Mouse (Mus musculus): ENCODE results near the gene Itga10. TPM values are rescaled to one million over a fixed set of nuclear protein-coding genes. Genes with fewer than 3 reads are reported as not detected.
"Not testable (repeated sequence)": the region's sequence is repeated elsewhere in the genome, so short reads cannot be mapped to it uniquely, and the experiment has no call there.

Gene Itga10
- polyA plus RNA-seq, 1 experiment from 2014 or later: 0.92 TPM

DNA sequence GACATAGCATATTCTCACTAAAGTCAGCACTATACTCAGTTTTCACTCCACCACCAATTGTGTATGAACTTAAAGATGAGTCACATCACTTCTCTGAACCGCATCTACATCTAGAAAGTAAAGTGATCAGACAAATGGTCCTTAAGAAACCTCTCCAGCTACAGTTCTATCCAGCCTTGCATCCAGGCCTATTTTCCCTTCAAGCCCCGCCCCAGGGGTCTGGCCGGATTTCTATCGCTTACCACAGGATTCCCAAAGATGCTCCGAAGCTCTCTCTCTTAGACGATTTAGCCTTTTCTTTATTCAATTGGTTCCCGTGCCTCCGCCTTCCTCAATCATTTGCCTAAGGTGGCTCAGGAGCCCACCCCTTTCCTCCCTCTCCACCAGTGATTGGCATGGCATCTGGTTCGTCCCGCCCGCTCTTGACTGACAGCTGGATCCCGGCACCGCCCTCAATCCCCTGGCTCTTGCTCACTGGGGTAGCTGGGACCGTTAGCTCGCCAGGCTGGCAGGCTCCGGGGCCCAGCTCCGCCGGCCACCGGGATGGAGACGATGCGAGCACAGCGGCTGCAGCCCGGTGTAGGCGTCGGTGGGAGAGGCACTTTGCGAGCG lies 44.6 kb upstream of the Itga10 start, which contains the start of gene Lix1l:
Gene Lix1l (plus strand): TSS at position 511 of the 612 bp plus-strand sequence.
- peak within 1 kb of the TSS; percentile 73 for H3K4me2 ChIP-seq (ENCODE audit: low read depth, severe bottlenecking)
- H3K4me3 ChIP-seq (ENCODE audit: low read depth, low read length): peak within 1 kb of the TSS; percentile 75
- H3K36me3 ChIP-seq (ENCODE audit: control insufficient read depth, insufficient read depth, low read length): no peaks in the 10 kb centered on the region
- H3K9ac ChIP-seq (ENCODE audit: low read length): peak within 1 kb of the TSS; percentile 83
- no peaks in the 10 kb centered on the region for H3K9me3 ChIP-seq (ENCODE audit: control insufficient read depth, low read length)
- ATAC-seq (ENCODE audit: insufficient number of reproducible peaks, low FRiP score, low TSS enrichment, low read depth): peak; percentile 90
- H3K4me1 ChIP-seq (ENCODE audit: control insufficient read depth, insufficient read depth, low read length): peaks cover 26% of the 10 kb centered on the region; the same call in 1 of the 2 replicates
- WGBS: 2% methylated on average over 26 of the region's 27 CpGs
- peak within 1 kb of the TSS; percentile 68 for H3K27ac ChIP-seq (replicated peaks; ENCODE audit: low read depth, low read length)
- peak; percentile 95 for DNase-seq (ENCODE audit: low spot score)
- peaks cover 5% of the 10 kb centered on the region for H3K27me3 ChIP-seq (ENCODE audit: control insufficient read depth, insufficient read depth, low read length)

DNA sequence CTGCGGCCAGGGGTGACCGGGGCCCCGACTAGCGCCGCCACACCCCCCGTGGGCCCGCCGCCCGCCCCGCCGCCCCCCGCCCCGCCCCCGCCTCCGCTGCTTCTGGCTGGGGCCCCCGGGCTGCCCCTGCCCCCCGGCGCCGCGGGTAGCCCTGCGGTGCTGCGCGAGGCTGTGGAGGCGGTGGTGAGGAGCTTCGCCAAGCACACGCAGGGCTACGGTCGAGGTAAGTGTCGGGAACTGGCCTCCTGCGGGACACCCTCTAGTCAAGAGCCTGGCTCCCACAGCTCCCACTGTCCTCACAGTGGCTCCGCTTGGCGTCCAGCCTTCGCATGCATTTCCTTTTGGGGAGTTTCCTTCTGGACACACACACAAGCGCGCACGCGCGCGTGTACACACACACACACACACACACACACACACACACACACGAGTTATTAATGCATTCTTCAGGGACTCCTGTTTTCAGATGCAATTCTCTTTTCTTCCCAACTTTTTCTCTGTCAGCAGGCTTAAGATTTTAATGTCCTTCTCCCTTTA lies 44.1 kb upstream of the Itga10 start:
- ATAC-seq (ENCODE audit: insufficient number of reproducible peaks, low FRiP score, low TSS enrichment, low read depth) (peak; percentile 61), DNase-seq (ENCODE audit: low spot score) (peak; percentile 71)
- no peaks in the 10 kb centered on the region for H3K9me3 ChIP-seq (ENCODE audit: control insufficient read depth, low read length)
- peak overlapping the region; percentile 83 for H3K9ac ChIP-seq (ENCODE audit: low read length)
- H3K4me1 ChIP-seq (ENCODE audit: control insufficient read depth, insufficient read depth, low read length): peaks cover 23% of the 10 kb centered on the region; the same call in 1 of the 2 replicates
- H3K27me3 ChIP-seq (ENCODE audit: control insufficient read depth, insufficient read depth, low read length): peaks cover 3% of the 10 kb centered on the region; the same call in 1 of the 2 replicates
- peak overlapping the region; percentile 68 for H3K27ac ChIP-seq (replicated peaks; ENCODE audit: low read depth, low read length)
- WGBS: under 1% methylated on average over 25 of the region's 40 CpGs
- H3K4me2 ChIP-seq (ENCODE audit: low read depth, severe bottlenecking): peak overlapping the region; percentile 73
- no peaks in the 10 kb centered on the region for H3K36me3 ChIP-seq (ENCODE audit: control insufficient read depth, insufficient read depth, low read length)
- H3K4me3 ChIP-seq (ENCODE audit: low read depth, low read length): peak overlapping the region; percentile 75

- no peak for DNase-seq (ENCODE audit: low spot score)
- H3K27me3 ChIP-seq (ENCODE audit: control insufficient read depth, insufficient read depth, low read length): no peaks in the 10 kb centered on the region
- H3K4me1 ChIP-seq (ENCODE audit: control insufficient read depth, insufficient read depth, low read length): peaks cover 15% of the 10 kb centered on the region; the same call in 1 of the 2 replicates
- H3K27ac ChIP-seq (replicated peaks; ENCODE audit: low read depth, low read length): no peak overlapping the region; the same call in 1 of the 2 replicates
- WGBS: 43% methylated on average over 10 of the region's 10 CpGs
- no peaks in the 10 kb centered on the region for H3K9me3 ChIP-seq (ENCODE audit: control insufficient read depth, low read length)
- no peaks in the 10 kb centered on the region for H3K36me3 ChIP-seq (ENCODE audit: control insufficient read depth, insufficient read depth, low read length)
- peak overlapping the region; percentile 73 for H3K4me2 ChIP-seq (ENCODE audit: low read depth, severe bottlenecking)
- peak overlapping the region; percentile 75 for H3K4me3 ChIP-seq (ENCODE audit: low read depth, low read length)
- ATAC-seq (ENCODE audit: insufficient number of reproducible peaks, low FRiP score, low TSS enrichment, low read depth): no peak
- peak overlapping the region; percentile 83 for H3K9ac ChIP-seq (ENCODE audit: low read length)
Observed at GRCm38 (mm10) chr3:96601941-96602703, 43.3 kb upstream of the Itga10 start.

DNA sequence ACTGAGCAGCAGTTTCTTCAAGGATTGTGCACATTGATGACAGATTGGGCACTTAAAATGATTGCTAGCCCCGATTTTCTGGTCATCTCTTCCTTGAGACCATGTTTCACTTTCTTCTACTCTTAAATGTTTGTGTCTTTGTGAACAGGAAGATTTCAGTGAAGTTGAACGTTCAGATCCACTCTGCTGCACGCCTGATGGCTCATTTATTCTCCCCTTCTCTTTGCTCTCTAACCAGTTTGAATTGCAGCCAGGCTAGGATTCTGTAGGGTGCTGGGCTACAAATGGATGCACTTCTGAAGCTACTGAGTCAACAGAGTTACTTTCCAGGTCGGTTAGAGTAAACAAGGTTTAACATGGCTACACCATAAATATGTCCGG lies 42.7 kb upstream of the Itga10 start:
- DNase-seq (ENCODE audit: low spot score) (no peak), ATAC-seq (ENCODE audit: insufficient number of reproducible peaks, low FRiP score, low TSS enrichment, low read depth) (no peak)
- Histone ChIP-seq H3K4me3 (ENCODE audit: low read depth, low read length) (no peak overlapping the region; the same call in 1 of the 2 replicates), H3K4me2 (ENCODE audit: low read depth, severe bottlenecking) (peak overlapping the region; percentile 73), H3K27me3 (ENCODE audit: control insufficient read depth, insufficient read depth, low read length) (no peaks in the 10 kb centered on the region), H3K9me3 (ENCODE audit: control insufficient read depth, low read length) (no peaks in the 10 kb centered on the region), H3K4me1 (ENCODE audit: control insufficient read depth, insufficient read depth, low read length) (peaks cover 14% of the 10 kb centered on the region; the same call in 1 of the 2 replicates), H3K27ac (replicated peaks; ENCODE audit: low read depth, low read length) (no peak overlapping the region; the same call in 1 of the 2 replicates), H3K9ac (ENCODE audit: low read length) (peak overlapping the region; percentile 83), H3K36me3 (ENCODE audit: control insufficient read depth, insufficient read depth, low read length) (no peaks in the 10 kb centered on the region)
- 48% methylated on average over 5 of the region's 5 CpGs for WGBS

- Histone ChIP-seq H3K4me3 (ENCODE audit: low read depth, low read length) (no peak overlapping the region), H3K27ac (replicated peaks; ENCODE audit: low read depth, low read length) (no peak overlapping the region), H3K36me3 (ENCODE audit: control insufficient read depth, insufficient read depth, low read length) (no peaks in the 10 kb centered on the region), H3K4me2 (ENCODE audit: low read depth, severe bottlenecking) (no peak overlapping the region), H3K27me3 (ENCODE audit: control insufficient read depth, insufficient read depth, low read length) (no peaks in the 10 kb centered on the region), H3K9me3 (ENCODE audit: control insufficient read depth, low read length) (no peaks in the 10 kb centered on the region), H3K4me1 (ENCODE audit: control insufficient read depth, insufficient read depth, low read length) (peaks cover 14% of the 10 kb centered on the region; the same call in 1 of the 2 replicates), H3K9ac (ENCODE audit: low read length) (0 out of 2 replicates have a peak overlapping the region, but pooled peaks have one; percentile 23)
- DNase-seq (ENCODE audit: low spot score) (no peak), ATAC-seq (ENCODE audit: insufficient number of reproducible peaks, low FRiP score, low TSS enrichment, low read depth) (no peak)
- 67% methylated on average over 5 of the region's 5 CpGs for WGBS
Observed at GRCm38 (mm10) chr3:96603311-96603710, 42.1 kb upstream of the Itga10 start.

- not testable (repeated sequence) for ATAC-seq (ENCODE audit: insufficient number of reproducible peaks, low FRiP score, low TSS enrichment, low read depth); H3K9me3 ChIP-seq (ENCODE audit: control insufficient read depth, low read length); H3K27ac ChIP-seq (replicated peaks; ENCODE audit: low read depth, low read length); H3K4me2 ChIP-seq (ENCODE audit: low read depth, severe bottlenecking); H3K4me1 ChIP-seq (ENCODE audit: control insufficient read depth, insufficient read depth, low read length); DNase-seq (ENCODE audit: low spot score); H3K4me3 ChIP-seq (ENCODE audit: low read depth, low read length); H3K9ac ChIP-seq (ENCODE audit: low read length); H3K36me3 ChIP-seq (ENCODE audit: control insufficient read depth, insufficient read depth, low read length); H3K27me3 ChIP-seq (ENCODE audit: control insufficient read depth, insufficient read depth, low read length)
- 89% methylated on average over 3 of the region's 4 CpGs for WGBS
Observed at GRCm38 (mm10) chr3:96606007-96606406, 39.4 kb upstream of the Itga10 start.

- Histone ChIP-seq H3K27ac (replicated peaks; ENCODE audit: low read depth, low read length) (no peak overlapping the region), H3K27me3 (ENCODE audit: control insufficient read depth, insufficient read depth, low read length) (no peaks in the 10 kb centered on the region), H3K9ac (ENCODE audit: low read length) (no peak overlapping the region), H3K4me1 (ENCODE audit: control insufficient read depth, insufficient read depth, low read length) (peaks cover 8% of the 10 kb centered on the region; the same call in 1 of the 2 replicates), H3K4me3 (ENCODE audit: low read depth, low read length) (no peak overlapping the region), H3K9me3 (ENCODE audit: control insufficient read depth, low read length) (no peaks in the 10 kb centered on the region; the same call in 1 of the 2 replicates), H3K36me3 (ENCODE audit: control insufficient read depth, insufficient read depth, low read length) (no peaks in the 10 kb centered on the region), H3K4me2 (ENCODE audit: low read depth, severe bottlenecking) (no peak overlapping the region)
- 88% methylated on average over 4 of the region's 4 CpGs for WGBS
- DNase-seq (ENCODE audit: low spot score): no peak
- no peak for ATAC-seq (ENCODE audit: insufficient number of reproducible peaks, low FRiP score, low TSS enrichment, low read depth)
Observed at GRCm38 (mm10) chr3:96606618-96607017, 38.8 kb upstream of the Itga10 start.

GRCm38 (mm10) chr3:96617941-96618340 lies 27.4 kb upstream of the Itga10 start:
- Histone ChIP-seq H3K27ac (replicated peaks; ENCODE audit: low read depth, low read length) (no peak overlapping the region), H3K4me1 (ENCODE audit: control insufficient read depth, insufficient read depth, low read length) (no peaks in the 10 kb centered on the region), H3K27me3 (ENCODE audit: control insufficient read depth, insufficient read depth, low read length) (no peaks in the 10 kb centered on the region), H3K9me3 (ENCODE audit: control insufficient read depth, low read length) (no peaks in the 10 kb centered on the region), H3K36me3 (ENCODE audit: control insufficient read depth, insufficient read depth, low read length) (peaks cover 12% of the 10 kb centered on the region; the same call in 1 of the 2 replicates), H3K4me3 (ENCODE audit: low read depth, low read length) (no peak overlapping the region), H3K4me2 (ENCODE audit: low read depth, severe bottlenecking) (no peak overlapping the region), H3K9ac (ENCODE audit: low read length) (no peak overlapping the region)
- no peak for DNase-seq (ENCODE audit: low spot score)
- WGBS: 90% methylated on average over 3 of the region's 3 CpGs
- ATAC-seq (ENCODE audit: insufficient number of reproducible peaks, low FRiP score, low TSS enrichment, low read depth): no peak

Data from limb, embryonic 11.5 days (tissue).